Mouse (Mus musculus): Measurements from ENCODE around the gene Ugt1a6a. TPM values are rescaled to one million over a fixed set of nuclear protein-coding genes. Genes with fewer than 3 reads are reported as not detected.
A peak's percentile ranks its signal among the peaks of the same experiment; 100 is the strongest.
"Not testable (repeated sequence)": the region's sequence is repeated elsewhere in the genome, so short reads cannot be mapped to it uniquely, and the experiment has no call there.

The Ugt1a6a gene
- polyA plus RNA-seq (2012; ENCODE audit: insufficient read depth, insufficient read length, missing spikeins): 34.0 and 62.4 TPM in 2 replicates

DNA sequence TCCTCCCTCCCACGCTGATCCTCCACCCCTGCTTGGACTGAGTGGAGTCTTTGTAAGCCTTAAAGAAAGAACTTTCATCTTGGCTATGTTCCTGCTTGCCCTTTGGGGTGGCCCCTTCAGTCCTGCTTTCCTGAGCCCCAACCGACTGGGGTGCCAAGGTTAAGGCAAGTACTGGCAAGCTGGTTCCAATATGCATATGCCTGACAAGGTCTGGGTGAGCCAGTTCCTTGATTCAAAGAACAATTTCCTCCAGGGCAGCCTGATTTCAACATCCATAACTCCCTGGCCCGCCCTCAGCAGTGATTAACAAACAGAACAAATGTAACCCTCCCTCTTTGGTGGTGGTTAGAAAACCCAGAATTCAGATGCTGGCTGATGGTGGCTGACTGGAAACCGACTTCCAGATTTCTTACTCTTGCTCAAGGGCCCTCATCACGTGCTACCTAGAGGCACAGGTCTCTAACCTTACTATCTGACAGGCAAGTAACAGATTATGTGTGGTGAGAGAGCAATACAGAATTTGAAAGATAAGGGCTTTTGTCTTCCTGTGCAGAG lies at the start of gene Ugt1a6a:
Ugt1a6a (plus strand) TSS at position 353 of the 555 bp plus-strand sequence.
- peaks cover 44% of the 10 kb centered on the region for H3K4me1 ChIP-seq (ENCODE audit: control insufficient read depth, insufficient read depth, low read length)
- H3K27ac ChIP-seq (ENCODE audit: insufficient read depth, low read depth, low read length): peak within 1 kb of the TSS; percentile 87
- peak within 1 kb of the TSS; percentile 32 for H3K4me3 ChIP-seq (ENCODE audit: insufficient read depth, low read length)

DNA sequence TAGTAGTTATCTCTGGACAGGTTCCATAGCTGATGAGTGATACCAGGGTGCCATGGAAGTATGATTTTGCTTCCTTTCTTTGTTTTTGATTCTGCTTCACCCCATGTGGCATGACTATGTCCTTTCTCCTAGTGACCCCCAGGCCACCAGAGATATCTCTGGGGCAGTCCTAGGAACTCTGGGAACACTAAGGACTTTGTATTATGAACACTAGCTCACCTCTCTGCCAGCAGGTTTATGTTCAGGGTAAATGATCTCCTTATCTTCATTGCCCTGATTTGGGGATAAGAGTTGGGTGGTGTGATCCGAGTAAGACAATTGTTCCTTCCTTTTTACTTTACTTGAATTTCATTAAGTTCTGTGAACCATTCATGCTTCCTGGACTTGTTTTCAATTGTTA lies 48.5 kb upstream of the Ugt1a6a start:
- Histone ChIP-seq H3K27ac (ENCODE audit: insufficient read depth, low read depth, low read length) (no peak overlapping the region), H3K4me3 (ENCODE audit: insufficient read depth, low read length) (no peak overlapping the region), H3K4me1 (ENCODE audit: control insufficient read depth, insufficient read depth, low read length) (peaks cover 10% of the 10 kb centered on the region)
- TF ChIP-seq POLR2A (IDR thresholded peaks at IDR 0.05; ENCODE audit: borderline replicate concordance, low read depth, low read length): no peak
- TF ChIP-seq CTCF (IDR thresholded peaks at IDR 0.05; ENCODE audit: low read depth, low read length): no peak

DNA sequence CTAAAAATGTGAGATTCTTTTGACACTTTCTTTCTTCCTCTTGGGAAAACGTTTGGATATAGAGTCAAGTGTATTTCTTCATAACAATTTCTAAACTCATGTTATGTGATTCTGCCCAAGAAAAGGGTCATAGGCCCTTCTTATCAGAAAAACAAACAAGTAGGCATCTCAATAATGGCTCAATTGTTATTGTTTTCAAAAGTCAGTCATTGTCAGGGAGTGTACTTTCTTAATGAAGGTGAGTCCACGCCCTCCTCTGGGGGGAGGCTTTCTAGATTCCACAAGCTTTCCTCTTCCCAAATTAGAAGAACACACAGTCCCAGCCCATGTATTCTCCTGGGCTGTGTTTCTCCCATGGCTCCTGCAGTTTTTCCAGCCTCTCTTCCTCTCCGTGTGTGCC lies 47.1 kb upstream of the Ugt1a6a start, which contains the start of gene Ugt1a8:
Ugt1a8 (plus strand) TSS at position 301 of the 400 bp plus-strand sequence.
- no peak for TF ChIP-seq CTCF (IDR thresholded peaks at IDR 0.05; ENCODE audit: low read depth, low read length)
- TF ChIP-seq POLR2A (IDR thresholded peaks at IDR 0.05; ENCODE audit: borderline replicate concordance, low read depth, low read length): no peak
- H3K4me3 ChIP-seq (ENCODE audit: insufficient read depth, low read length): no peak within 1 kb of the TSS
- peaks cover 6% of the 10 kb centered on the region for H3K4me1 ChIP-seq (ENCODE audit: control insufficient read depth, insufficient read depth, low read length)
- H3K27ac ChIP-seq (ENCODE audit: insufficient read depth, low read depth, low read length): no peak within 1 kb of the TSS

DNA sequence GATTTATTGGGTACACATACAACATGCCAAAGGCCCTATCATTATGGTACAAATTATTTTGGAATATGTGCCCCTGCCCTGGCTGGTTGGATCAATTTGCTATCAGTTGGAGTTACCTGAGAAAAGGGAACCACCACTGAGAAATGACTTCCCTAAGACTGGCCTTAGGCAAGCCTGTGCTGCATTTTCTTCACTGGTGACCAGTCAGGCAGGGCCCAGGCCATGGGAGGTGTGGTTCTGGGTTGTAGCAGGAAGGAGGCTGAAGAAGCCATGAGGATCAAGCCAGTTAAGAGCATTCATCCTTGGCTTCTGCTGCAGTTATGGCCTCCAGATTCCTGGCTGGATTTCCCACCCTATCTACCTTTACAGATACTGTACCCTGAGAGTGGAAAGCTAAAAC lies 42.3 kb upstream of the Ugt1a6a start:
- Histone ChIP-seq H3K27ac (ENCODE audit: insufficient read depth, low read depth, low read length) (peak overlapping the region; percentile 19; the same call in 1 of the 2 replicates), H3K4me3 (ENCODE audit: insufficient read depth, low read length) (no peak overlapping the region), H3K4me1 (ENCODE audit: control insufficient read depth, insufficient read depth, low read length) (peaks cover 11% of the 10 kb centered on the region)
- TF ChIP-seq CTCF (IDR thresholded peaks at IDR 0.05; ENCODE audit: low read depth, low read length) (no peak), POLR2A (IDR thresholded peaks at IDR 0.05; ENCODE audit: borderline replicate concordance, low read depth, low read length) (no peak)

DNA sequence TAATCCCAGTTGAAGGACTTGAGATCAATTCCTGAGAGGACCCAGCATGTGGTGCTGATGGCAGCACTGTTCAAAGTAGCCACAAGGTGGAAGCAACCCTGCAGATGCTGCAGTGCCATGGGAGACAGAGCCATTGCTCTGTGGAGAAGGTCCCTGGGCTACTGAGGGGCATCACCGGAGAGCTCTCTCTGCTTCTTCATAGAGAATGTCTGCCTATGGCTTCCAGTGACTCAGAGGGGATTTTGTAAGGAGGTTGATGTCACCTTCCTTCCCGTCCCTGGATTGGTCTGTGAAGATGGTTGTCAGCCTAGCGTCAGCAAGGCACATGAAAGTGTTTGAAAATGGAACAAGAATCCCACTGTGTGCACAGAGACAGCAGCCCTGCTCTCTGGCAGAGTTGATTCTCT lies 40.3 kb upstream of the Ugt1a6a start:
- Histone ChIP-seq H3K4me3 (ENCODE audit: insufficient read depth, low read length) (peak overlapping the region; percentile 83), H3K4me1 (ENCODE audit: control insufficient read depth, insufficient read depth, low read length) (peaks cover 13% of the 10 kb centered on the region), H3K27ac (ENCODE audit: insufficient read depth, low read depth, low read length) (peak overlapping the region; percentile 99)

DNA sequence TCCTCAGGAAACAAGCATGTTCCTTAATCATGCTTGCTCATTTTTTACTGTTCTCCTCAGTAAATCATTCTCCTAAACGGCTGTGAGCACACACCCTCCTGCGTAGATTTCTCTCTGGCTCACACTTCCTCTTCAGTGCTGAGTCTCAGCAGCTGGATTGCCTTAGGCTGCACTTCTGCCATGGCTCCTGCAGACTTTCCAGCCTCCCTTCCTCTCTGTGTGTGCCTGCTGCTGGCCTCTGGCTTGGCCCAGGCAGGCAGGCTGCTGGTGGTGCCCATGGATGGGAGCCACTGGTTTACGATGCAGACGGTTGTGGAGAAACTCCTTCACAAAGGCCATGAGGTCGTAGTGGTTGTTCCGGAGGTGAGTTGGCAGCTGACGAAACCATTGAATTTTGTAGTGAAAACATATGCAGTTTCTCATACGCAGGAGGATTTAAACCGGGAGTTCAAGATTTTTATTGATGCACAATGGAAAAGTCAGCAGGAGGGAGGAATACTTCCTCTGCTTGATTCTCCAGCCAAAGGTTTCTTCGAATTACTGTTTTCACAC lies 39.6 kb upstream of the Ugt1a6a start, which contains the start of gene Ugt1a7c:
Ugt1a7c (plus strand) TSS at position 122 of the 552 bp plus-strand sequence.
- TF ChIP-seq CTCF (IDR thresholded peaks at IDR 0.05; ENCODE audit: low read depth, low read length) (no peak), POLR2A (IDR thresholded peaks at IDR 0.05; ENCODE audit: borderline replicate concordance, low read depth, low read length) (0 out of 2 replicates have a peak, but pooled peaks have one; percentile 35)
- Histone ChIP-seq H3K4me1 (ENCODE audit: control insufficient read depth, insufficient read depth, low read length) (peaks cover 19% of the 10 kb centered on the region), H3K4me3 (ENCODE audit: insufficient read depth, low read length) (peak within 1 kb of the TSS; percentile 83), H3K27ac (ENCODE audit: insufficient read depth, low read depth, low read length) (peak within 1 kb of the TSS; percentile 99)

DNA sequence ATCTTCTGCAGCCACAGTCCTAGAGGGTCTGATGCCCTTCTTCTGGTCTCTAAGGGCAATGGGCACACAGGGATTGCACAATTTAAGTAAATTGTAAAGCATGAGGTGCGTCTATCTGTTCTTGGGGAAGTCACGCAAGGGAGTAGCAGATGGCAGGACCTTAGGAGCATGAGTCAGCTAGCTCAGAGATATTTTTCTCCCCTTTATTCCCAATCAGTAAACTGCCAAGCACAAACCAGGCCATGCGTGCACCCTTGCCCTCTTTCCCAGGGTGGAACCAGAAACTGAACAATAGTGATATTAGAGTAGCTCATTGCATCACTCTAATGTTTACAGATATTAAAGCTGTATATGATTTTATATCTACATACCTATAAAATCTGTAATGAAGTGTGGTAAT lies 36.1 kb upstream of the Ugt1a6a start:
- H3K27ac ChIP-seq (ENCODE audit: insufficient read depth, low read depth, low read length): peak overlapping the region; percentile 36; the same call in 1 of the 2 replicates
- peaks cover 31% of the 10 kb centered on the region for H3K4me1 ChIP-seq (ENCODE audit: control insufficient read depth, insufficient read depth, low read length)
- H3K4me3 ChIP-seq (ENCODE audit: insufficient read depth, low read length): peak overlapping the region; percentile 1; the same call in 1 of the 2 replicates

DNA sequence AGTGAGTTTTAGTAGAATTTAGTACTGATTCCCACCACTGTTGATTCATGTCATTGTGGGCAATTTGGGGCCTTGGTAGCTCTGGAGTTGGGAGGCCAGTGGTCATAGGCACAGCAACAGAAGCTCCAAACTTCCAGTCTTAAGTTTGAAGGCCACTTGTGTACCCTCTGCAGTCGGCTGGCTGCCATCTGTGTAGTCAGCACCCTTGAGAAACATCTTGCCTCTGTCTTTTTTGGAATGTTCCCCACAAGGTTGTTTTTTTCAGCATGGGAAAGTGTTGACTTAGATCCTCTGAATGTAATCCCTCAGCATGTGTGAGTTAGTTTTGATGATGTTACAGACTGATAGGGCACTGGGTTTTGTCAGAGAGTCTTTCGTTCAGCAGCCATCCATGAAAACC lies 34.9 kb upstream of the Ugt1a6a start:
- Histone ChIP-seq H3K4me1 (ENCODE audit: control insufficient read depth, insufficient read depth, low read length) (peaks cover 41% of the 10 kb centered on the region), H3K27ac (ENCODE audit: insufficient read depth, low read depth, low read length) (peak overlapping the region; percentile 30; the same call in 1 of the 2 replicates)
- not testable (repeated sequence) for H3K4me3 ChIP-seq (ENCODE audit: insufficient read depth, low read length)

DNA sequence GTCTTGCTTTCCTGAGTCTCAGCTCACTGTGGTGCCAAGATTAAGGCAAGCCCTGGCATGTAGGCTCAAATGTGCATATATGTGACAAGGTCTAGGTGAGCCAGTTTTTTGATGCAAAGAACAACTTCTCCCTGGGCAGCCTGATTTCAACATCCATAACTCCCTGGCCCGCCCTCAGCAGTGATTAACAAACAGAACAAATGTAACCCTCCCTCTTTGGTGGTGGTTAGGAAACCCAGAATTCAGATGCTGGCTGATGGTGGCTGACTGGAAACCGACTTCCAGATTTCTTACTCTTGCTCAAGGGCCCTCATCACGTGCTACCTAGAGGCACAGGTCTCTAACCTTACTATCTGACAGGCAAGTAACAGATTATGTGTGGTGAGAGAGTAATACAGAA lies 31.6 kb upstream of the Ugt1a6a start, which contains the start of gene Ugt1a6b:
Ugt1a6b (plus strand) TSS at position 234 of the 400 bp plus-strand sequence.
- H3K4me3 ChIP-seq (ENCODE audit: insufficient read depth, low read length): not testable (repeated sequence)
- peaks cover 58% of the 10 kb centered on the region for H3K4me1 ChIP-seq (ENCODE audit: control insufficient read depth, insufficient read depth, low read length)
- peak within 1 kb of the TSS; percentile 22 for H3K27ac ChIP-seq (ENCODE audit: insufficient read depth, low read depth, low read length)

DNA sequence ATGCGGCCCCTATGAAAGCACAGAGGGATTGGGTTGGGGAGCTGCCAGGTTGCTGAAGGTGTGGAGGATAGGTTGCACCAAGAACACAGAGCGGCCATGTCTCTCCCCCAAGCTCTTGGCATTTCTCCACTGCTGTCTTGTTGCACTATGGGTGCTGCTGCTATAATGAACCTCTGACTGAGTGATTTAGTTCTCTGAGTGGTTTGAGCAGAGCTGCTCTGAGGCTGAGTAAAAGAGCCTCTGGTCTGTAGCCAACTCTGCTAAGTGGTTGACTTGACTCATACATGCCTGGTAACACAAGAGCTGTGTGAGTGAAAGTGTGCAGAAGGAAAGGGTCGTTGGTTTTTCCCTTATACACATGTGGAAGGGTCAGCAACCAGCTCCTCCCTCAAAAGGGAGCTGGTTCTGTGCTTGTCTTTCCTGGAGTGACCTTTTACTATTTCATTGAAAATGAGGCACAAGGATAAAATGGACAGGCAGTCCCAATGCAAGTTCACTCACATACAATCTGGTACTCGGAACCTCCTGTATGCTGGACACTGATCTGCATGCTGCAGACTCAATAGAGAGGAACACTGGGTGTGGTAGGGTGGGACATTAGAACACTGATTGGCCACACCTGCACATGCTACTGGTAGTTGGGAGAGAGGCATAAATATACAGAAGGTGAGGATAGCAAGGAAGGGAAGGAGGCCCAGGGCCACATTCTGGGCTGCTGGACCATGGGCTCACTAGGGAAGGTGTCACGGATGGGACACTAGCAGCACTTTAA lies 30.7 kb upstream of the Ugt1a6a start:
- Histone ChIP-seq H3K27ac (ENCODE audit: insufficient read depth, low read depth, low read length) (peak overlapping the region; percentile 22), H3K4me1 (ENCODE audit: control insufficient read depth, insufficient read depth, low read length) (peaks cover 58% of the 10 kb centered on the region)
- not testable (repeated sequence) for H3K4me3 ChIP-seq (ENCODE audit: insufficient read depth, low read length)

Data from bone marrow macrophage, adult 2 months (primary cell).